Mouse (Mus musculus) hindbrain, embryonic 15.5 days (tissue): Measurements from ENCODE around the gene Zfp36l2. TPM values are rescaled to one million over a fixed set of nuclear protein-coding genes. Genes with fewer than 3 reads are reported as not detected.

Experiments used
- ATAC-seq: fragments of 200-750 bp; cut with Nextera tagmentation; 2 replicates; pipeline ENCODE4 v1.8.0; 2017; ENCODE audit warnings: low read depth, moderate number of reproducible peaks, moderate TSS enrichment; ENCODE audit not compliant: low FRiP score
- H3K27ac ChIP-seq: fragments of 300-500 bp; sonication (generic); replicated peaks from 2 replicates; pipeline ENCODE4 v1.5.1; 2015; ENCODE audit warnings: mild to moderate bottlenecking, inconsistent platforms
- H3K27me3 ChIP-seq: fragments of 300-500 bp; sonication (generic); 2 replicates; pipeline ENCODE4 v1.6.1; 2015; ENCODE audit warnings: control low read depth, inconsistent platforms
- H3K36me3 ChIP-seq: fragments of 300-500 bp; sonication (generic); 2 replicates; pipeline ENCODE4 v1.6.1; 2015; ENCODE audit warnings: control low read depth, inconsistent platforms
- H3K4me1 ChIP-seq: fragments of 300-500 bp; sonication (generic); replicated peaks from 2 replicates; pipeline ENCODE4 v1.6.1; 2015; ENCODE audit warnings: control low read depth, inconsistent platforms
- H3K4me2 ChIP-seq: fragments of 300-500 bp; sonication (generic); 2 replicates; pipeline ENCODE4 v1.6.1; 2015; ENCODE audit warnings: moderate library complexity, mild to moderate bottlenecking, inconsistent platforms
- H3K4me3 ChIP-seq: fragments of 300-500 bp; sonication (generic); 2 replicates; pipeline ENCODE4 v1.5.1; 2015; ENCODE audit warnings: mild to moderate bottlenecking, inconsistent platforms
- H3K9ac ChIP-seq: fragments of 300-500 bp; sonication (generic); 2 replicates; pipeline ENCODE4 v1.6.1; 2015; ENCODE audit warnings: inconsistent platforms
- H3K9me3 ChIP-seq: fragments of 300-500 bp; sonication (generic); 2 replicates; pipeline ENCODE4 v1.6.1; 2016; ENCODE audit warnings: control low read depth, inconsistent platforms
- WGBS: fragments of 180-500 bp; shearing (Covaris S2); methylation state at CpG from one replicate; pipeline ENCODE4 v1.1.7; 2015; 5-methylcytosine and 5-hydroxymethylcytosine counted together
- polyA plus RNA-seq: library from polyadenylated mRNA; unstranded; fragments of >200 nt; fragmentation: Nextera tagmentation; extraction: Ambion mirVana; gene quantifications from 2 replicates; pipeline ENCODE4 v1.2.1, GENCODE M21; 2015

Zfp36l2 gene
- polyA plus RNA-seq, 1 experiment from 2014 or later, result 5.1 TPM

- no peak overlapping the region for H3K4me3 ChIP-seq
- 89% methylated on average over 3 of the region's 3 CpGs for WGBS
- no peak overlapping the region for H3K27ac ChIP-seq
- ATAC-seq, result no peak
- H3K36me3 ChIP-seq, result no peaks in the 10 kb centered on the region
- peaks cover 8% of the 10 kb centered on the region; the same call in 1 of the 2 replicates for H3K4me1 ChIP-seq
- no peaks in the 10 kb centered on the region for H3K27me3 ChIP-seq
- no peak overlapping the region for H3K4me2 ChIP-seq
- no peak overlapping the region for H3K9ac ChIP-seq
- H3K9me3 ChIP-seq, result no peaks in the 10 kb centered on the region
These were observed 22.0 kb downstream of the Zfp36l2 start for GRCm38 (mm10) chr17:84165735-84166134.

DNA sequence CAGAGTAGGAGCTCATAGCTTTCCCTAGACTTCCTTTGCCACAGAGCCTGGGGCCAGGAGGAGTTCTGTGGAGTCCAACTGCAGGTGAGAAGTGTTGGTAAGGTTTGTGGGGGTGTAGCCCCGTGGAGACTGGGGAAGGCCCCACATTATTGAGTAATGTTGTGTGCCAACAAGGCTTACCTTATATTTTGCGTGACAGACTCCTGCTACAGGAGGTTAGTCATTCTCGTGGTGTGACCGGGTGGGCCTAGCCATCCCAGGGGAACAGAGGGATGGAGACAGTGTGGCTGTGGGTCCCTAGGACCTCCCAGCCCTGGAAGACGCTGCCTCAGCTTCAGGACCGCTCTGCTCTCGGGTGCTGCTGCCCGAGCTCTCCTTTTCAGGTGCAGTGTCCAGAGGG lies 23.6 kb downstream of the Zfp36l2 start:
- Histone ChIP-seq H3K9ac (no peak overlapping the region), H3K27me3 (no peaks in the 10 kb centered on the region), H3K4me3 (no peak overlapping the region), H3K36me3 (no peaks in the 10 kb centered on the region), H3K27ac (no peak overlapping the region), H3K4me1 (peaks cover 8% of the 10 kb centered on the region; the same call in 1 of the 2 replicates), H3K9me3 (no peaks in the 10 kb centered on the region), H3K4me2 (no peak overlapping the region)
- no peak for ATAC-seq
- 81% methylated on average over 8 of the region's 8 CpGs for WGBS

DNA sequence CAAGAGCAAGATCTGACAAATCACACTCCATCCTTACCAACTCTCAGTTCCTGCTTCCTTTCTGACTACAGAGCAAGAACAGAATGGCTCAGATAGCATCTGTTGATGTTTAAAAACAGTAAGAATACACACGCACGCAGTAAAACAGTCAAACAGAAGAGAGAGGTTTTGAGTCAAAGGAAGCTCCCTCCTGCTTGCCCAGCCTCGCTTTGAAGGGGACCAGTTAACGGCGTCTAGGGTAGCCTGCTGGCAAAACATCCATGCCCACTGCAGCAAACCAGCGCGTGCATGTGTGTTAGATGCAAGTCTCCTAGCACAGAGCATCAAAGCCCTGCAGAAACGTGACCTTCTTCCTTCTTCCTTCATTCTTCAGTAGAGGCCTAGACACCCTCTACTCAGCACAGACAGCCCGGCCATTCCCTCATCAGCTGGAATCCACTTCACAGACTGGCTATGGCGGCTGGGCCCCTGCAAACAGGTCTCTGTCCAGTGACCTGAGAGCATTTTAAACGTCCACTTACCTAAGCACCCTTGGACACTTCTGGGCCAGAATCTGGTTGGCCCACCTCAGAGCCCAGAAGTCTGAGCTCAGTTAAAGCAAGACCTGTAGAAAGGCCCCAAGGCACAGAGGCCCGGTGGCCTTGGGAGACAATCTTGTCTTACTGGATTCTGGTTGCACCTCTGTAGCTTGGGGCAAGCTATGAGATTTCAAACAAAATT lies 24.5 kb downstream of the Zfp36l2 start:
- ATAC-seq, result no peak

DNA sequence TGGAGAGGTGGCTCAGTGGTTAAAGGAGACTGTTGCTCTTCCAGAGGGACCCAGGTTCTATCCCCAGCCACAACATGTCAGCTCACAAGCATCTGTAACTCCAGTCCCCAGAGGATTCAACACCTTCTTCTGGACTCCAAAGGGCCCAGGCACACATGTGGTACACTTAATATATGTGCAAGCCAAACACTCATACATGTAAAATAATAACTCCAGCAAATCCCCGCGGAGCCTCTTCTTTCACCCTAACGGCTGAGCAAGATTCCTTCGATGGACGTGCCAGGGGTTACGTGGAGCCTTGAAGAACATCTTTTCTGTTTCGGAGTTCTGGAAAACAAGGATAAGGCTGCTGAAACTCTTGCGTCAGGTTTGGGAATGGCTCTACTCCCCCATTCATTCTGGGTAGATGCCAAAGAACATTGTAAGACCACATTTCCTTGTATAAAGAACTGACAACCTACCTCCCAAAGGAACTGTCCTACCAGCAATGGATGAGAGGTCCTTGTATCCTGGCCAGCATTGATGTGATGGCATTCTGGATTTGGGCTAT lies 25.5 kb downstream of the Zfp36l2 start:
- H3K9ac ChIP-seq, result no peak overlapping the region
- H3K36me3 ChIP-seq, result no peaks in the 10 kb centered on the region
- H3K4me3 ChIP-seq, result no peak overlapping the region
- peaks cover 8% of the 10 kb centered on the region; the same call in 1 of the 2 replicates for H3K4me1 ChIP-seq
- no peaks in the 10 kb centered on the region for H3K27me3 ChIP-seq
- H3K9me3 ChIP-seq, result no peaks in the 10 kb centered on the region
- 0 out of 2 replicates have a peak overlapping the region, but pooled peaks have one; percentile 2 for H3K27ac ChIP-seq
- 88% methylated on average over 8 of the region's 8 CpGs for WGBS
- H3K4me2 ChIP-seq, result no peak overlapping the region
- no peak for ATAC-seq

More for the DNA sequence above, 24.5 kb downstream of the Zfp36l2 start:
- Histone ChIP-seq H3K4me2 (no peak overlapping the region), H3K9ac (no peak overlapping the region), H3K27ac (no peak overlapping the region), H3K9me3 (no peaks in the 10 kb centered on the region), H3K36me3 (no peaks in the 10 kb centered on the region), H3K27me3 (no peaks in the 10 kb centered on the region), H3K4me3 (no peak overlapping the region), H3K4me1 (peaks cover 8% of the 10 kb centered on the region; the same call in 1 of the 2 replicates)
- 83% methylated on average over 12 of the region's 12 CpGs for WGBS

GRCm38 (mm10) chr17:84161231-84161854 lies 26.4 kb downstream of the Zfp36l2 start:
- Histone ChIP-seq H3K36me3 (no peaks in the 10 kb centered on the region), H3K27me3 (no peaks in the 10 kb centered on the region), H3K27ac (0 out of 2 replicates have a peak overlapping the region, but pooled peaks have one; percentile 2), H3K9ac (no peak overlapping the region), H3K4me3 (no peak overlapping the region), H3K4me2 (no peak overlapping the region), H3K9me3 (no peaks in the 10 kb centered on the region), H3K4me1 (peaks cover 11% of the 10 kb centered on the region; the same call in 1 of the 2 replicates)
- ATAC-seq, result peak; percentile 66
- 55% methylated on average over 6 of the region's 6 CpGs for WGBS

DNA sequence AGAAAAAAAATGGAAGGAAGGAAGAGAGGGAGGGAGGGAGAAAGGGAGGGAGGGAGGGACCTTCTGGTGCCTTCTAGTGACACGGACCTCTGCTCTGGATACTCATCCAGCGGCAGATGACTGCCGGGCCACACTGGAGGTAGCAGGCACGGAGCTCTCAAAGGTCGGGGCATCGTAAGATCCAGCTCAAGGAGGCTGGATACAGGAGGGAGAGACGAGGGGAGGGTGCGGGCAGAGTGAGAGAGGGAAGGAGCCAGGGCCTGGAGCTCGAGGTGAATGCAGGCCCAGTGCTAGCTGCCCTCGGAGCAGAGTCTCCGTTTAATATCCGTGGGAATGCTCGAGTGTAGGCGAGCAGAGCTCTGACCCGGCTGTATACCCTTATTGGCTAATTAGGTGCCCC lies 28.9 kb downstream of the Zfp36l2 start:
- Histone ChIP-seq H3K27me3 (no peaks in the 10 kb centered on the region), H3K36me3 (no peaks in the 10 kb centered on the region), H3K4me1 (peaks cover 11% of the 10 kb centered on the region; the same call in 1 of the 2 replicates), H3K4me3 (no peak overlapping the region), H3K9ac (no peak overlapping the region), H3K9me3 (no peaks in the 10 kb centered on the region), H3K27ac (no peak overlapping the region), H3K4me2 (no peak overlapping the region)
- WGBS, result 61% methylated on average over 15 of the region's 15 CpGs
- ATAC-seq, result no peak

DNA sequence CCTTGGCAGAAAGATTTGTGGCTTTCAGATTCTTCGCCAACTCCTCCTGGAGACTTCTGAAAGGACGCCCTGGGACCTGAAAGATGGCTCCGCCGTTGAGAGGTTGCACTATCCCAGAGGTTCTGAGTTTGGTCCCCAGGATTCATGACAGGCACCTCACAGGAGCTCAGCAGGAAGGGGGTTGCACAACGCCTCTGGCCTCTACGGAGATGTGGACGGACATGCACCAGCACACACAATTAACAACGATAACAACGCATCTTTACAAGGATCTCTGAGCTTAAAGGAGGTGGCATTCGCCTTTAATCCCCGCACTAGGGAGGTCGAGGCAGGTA lies 29.3 kb downstream of the Zfp36l2 start:
- Histone ChIP-seq H3K4me2 (no peak overlapping the region), H3K27me3 (no peaks in the 10 kb centered on the region), H3K4me3 (no peak overlapping the region), H3K9me3 (no peaks in the 10 kb centered on the region), H3K4me1 (peaks cover 11% of the 10 kb centered on the region; the same call in 1 of the 2 replicates), H3K27ac (no peak overlapping the region), H3K9ac (no peak overlapping the region), H3K36me3 (no peaks in the 10 kb centered on the region)
- 80% methylated on average over 12 of the region's 12 CpGs for WGBS
- ATAC-seq, result no peak

DNA sequence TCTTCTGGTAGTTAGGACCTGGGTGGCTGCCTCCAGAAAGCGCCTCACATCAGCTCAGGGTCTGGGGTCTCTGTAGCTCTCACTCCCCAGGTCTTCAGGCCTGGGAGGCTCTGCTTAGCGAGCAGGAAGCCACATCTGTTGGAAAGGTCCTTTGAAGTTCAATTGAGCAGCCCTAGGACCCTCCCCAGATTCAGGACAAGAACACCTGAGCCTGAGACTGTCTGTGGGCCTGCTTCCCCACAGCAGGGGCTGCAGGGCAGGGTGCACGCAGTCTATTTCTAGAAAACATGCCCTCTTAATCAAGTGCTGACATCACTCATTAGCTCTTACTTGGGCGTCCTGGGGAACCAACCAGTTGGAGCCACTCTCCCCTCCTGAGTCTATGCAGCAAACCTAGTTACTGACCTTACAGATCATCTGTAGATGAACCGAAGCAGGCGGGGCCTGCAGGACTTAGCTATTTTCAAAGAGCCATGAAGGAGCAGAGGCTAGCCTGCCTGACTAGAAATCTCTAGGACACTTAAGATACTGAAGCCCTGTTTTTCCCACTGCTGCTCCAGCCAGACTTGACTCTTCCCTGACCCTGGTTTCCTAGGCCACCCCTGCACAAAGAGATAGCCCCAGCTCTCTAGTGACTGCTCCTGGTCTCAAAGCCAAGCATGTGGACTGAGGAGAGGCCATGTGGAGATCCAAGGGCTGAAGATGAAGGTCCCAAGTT lies 29.8 kb downstream of the Zfp36l2 start:
- no peak for ATAC-seq
- no peaks in the 10 kb centered on the region for H3K27me3 ChIP-seq

GRCm38 (mm10) chr17:84156748-84157742 lies 30.7 kb downstream of the Zfp36l2 start:
- H3K36me3 ChIP-seq, result no peaks in the 10 kb centered on the region
- H3K27ac ChIP-seq, result no peak overlapping the region
- no peak overlapping the region for H3K4me2 ChIP-seq
- no peaks in the 10 kb centered on the region for H3K9me3 ChIP-seq
- H3K4me1 ChIP-seq, result peaks cover 11% of the 10 kb centered on the region; the same call in 1 of the 2 replicates
- H3K9ac ChIP-seq, result no peak overlapping the region
- WGBS, result 44% methylated on average over 19 of the region's 19 CpGs
- H3K4me3 ChIP-seq, result no peak overlapping the region
- no peak for ATAC-seq
- H3K27me3 ChIP-seq, result no peaks in the 10 kb centered on the region

More for the DNA sequence above, 29.8 kb downstream of the Zfp36l2 start:
- H3K36me3 ChIP-seq, result no peaks in the 10 kb centered on the region
- H3K9ac ChIP-seq, result no peak overlapping the region
- H3K4me2 ChIP-seq, result no peak overlapping the region
- peaks cover 11% of the 10 kb centered on the region; the same call in 1 of the 2 replicates for H3K4me1 ChIP-seq
- H3K4me3 ChIP-seq, result no peak overlapping the region
- no peak overlapping the region for H3K27ac ChIP-seq
- no peaks in the 10 kb centered on the region for H3K9me3 ChIP-seq
- WGBS, result 73% methylated on average over 6 of the region's 6 CpGs

GRCm38 (mm10) chr17:84156227-84156573 lies 31.5 kb downstream of the Zfp36l2 start:
- Histone ChIP-seq H3K27me3 (no peaks in the 10 kb centered on the region), H3K9ac (no peak overlapping the region), H3K27ac (no peak overlapping the region), H3K36me3 (no peaks in the 10 kb centered on the region), H3K4me1 (peaks cover 5% of the 10 kb centered on the region; the same call in 1 of the 2 replicates), H3K4me2 (no peak overlapping the region), H3K9me3 (no peaks in the 10 kb centered on the region), H3K4me3 (no peak overlapping the region)
- WGBS, result 63% methylated on average over 13 of the region's 13 CpGs
- ATAC-seq, result no peak
